Mouse (Mus musculus) myocyte (in vitro differentiated cells): Measurements from ENCODE around the gene 4921524J17Rik.

Experiments used
- POLR2A ChIP-seq: IDR thresholded peaks from one replicate; pipeline ENCODE4 v1.6.1; 2011; ENCODE audit warnings: low read depth, mild to moderate bottlenecking, control low read depth, moderate library complexity; ENCODE audit not compliant: insufficient read length
- USF1 ChIP-seq: IDR thresholded peaks from one replicate; pipeline ENCODE4 v1.6.1; 2011; ENCODE audit warnings: low read depth, mild to moderate bottlenecking, control low read depth, moderate library complexity

DNA sequence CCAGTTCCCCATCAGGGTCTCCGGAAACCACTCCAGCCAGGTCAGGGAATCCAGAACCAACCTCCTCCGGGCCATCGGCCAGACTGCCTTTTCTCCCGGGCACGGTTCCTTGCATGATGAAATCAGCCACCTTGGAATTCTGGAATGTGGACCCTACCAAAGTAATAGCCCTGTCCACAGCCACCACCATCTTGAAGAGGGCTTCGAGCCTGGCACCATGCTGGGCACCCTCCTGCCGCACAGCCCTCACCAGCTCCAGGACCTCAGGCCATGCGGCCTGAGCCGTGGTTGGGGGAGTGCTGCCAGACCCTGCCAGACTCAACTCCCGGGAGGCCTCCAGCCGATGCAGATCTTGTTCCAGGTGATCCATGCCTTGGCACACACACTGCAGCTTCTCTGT is 68.0 kb downstream of the 4921524J17Rik start:
- TF ChIP-seq POLR2A (no peak), USF1 (no peak)
